ENCODE assay signal across 23 mouse cellular contexts in genomic region chr1:88738931-88739330, GRCm38 (mm10).
"Had no signal": no experiment of that assay in that cellular context is flagged by ENCODE, and none has a peak within 500 bp of the region (broad histone marks: within the 10 kb centered on the region; RNA-seq: fewer than 3 reads in every experiment).

No protein-coding gene starts in this region.

- H3K9me3 ChIP-seq: heart, embryonic 13.5 days; heart, embryonic 15.5 days; hindbrain, embryonic 13.5 days; hindbrain, embryonic 15.5 days; limb, embryonic 10.5 days; limb, embryonic 12.5 days; liver, embryonic 13.5 days; liver, embryonic 15.5 days had no signal

- H3K27ac ChIP-seq: heart, adult 2 months; heart, embryonic 13.5 days; heart, embryonic 15.5 days; hindbrain, embryonic 13.5 days; hindbrain, embryonic 15.5 days; hindbrain, postnatal 0 days; limb, embryonic 10.5 days; limb, embryonic 12.5 days; liver, embryonic 13.5 days; liver, embryonic 15.5 days had no signal

- H3K27me3 ChIP-seq: heart, embryonic 13.5 days; heart, embryonic 15.5 days; hindbrain, embryonic 13.5 days; hindbrain, embryonic 15.5 days; limb, embryonic 12.5 days; liver, embryonic 13.5 days; liver, embryonic 15.5 days had no signal

- H3K9ac ChIP-seq: heart, embryonic 13.5 days; heart, embryonic 15.5 days; hindbrain, embryonic 13.5 days; hindbrain, embryonic 15.5 days; limb, embryonic 12.5 days; liver, embryonic 13.5 days; liver, embryonic 15.5 days had no signal

- H3K4me1 ChIP-seq: heart, embryonic 13.5 days; heart, embryonic 15.5 days; hindbrain, embryonic 13.5 days; hindbrain, embryonic 15.5 days; limb, embryonic 10.5 days; limb, embryonic 12.5 days; liver, embryonic 13.5 days; liver, embryonic 15.5 days had no signal

- DNase-seq: gastrocnemius, postnatal 14 days; gastrocnemius, postnatal 36 days; heart, postnatal 14 days; heart, postnatal 36 days; kidney, adult 18-20 months; kidney, adult 8-10 months; kidney, postnatal 10 days; kidney, postnatal 25 days; kidney, postnatal 4 days; liver; liver, embryonic 13.5 days had no signal

- H3K36me3 ChIP-seq: heart, embryonic 13.5 days; heart, embryonic 15.5 days; hindbrain, embryonic 13.5 days; hindbrain, embryonic 15.5 days; limb, embryonic 10.5 days; limb, embryonic 12.5 days; liver, embryonic 13.5 days; liver, embryonic 15.5 days had no signal

- H3K4me2 ChIP-seq: heart, embryonic 11.5 days; heart, embryonic 13.5 days; heart, embryonic 15.5 days; hindbrain, embryonic 13.5 days; hindbrain, embryonic 15.5 days; limb, embryonic 12.5 days; liver, embryonic 11.5 days; liver, embryonic 13.5 days; liver, embryonic 15.5 days had no signal

- ATAC-seq: hindbrain, postnatal 0 days; intestine, postnatal 0 days had no signal

- H3K4me3 ChIP-seq: heart, adult 2 months; heart, embryonic 13.5 days; heart, embryonic 15.5 days; hindbrain, embryonic 13.5 days; hindbrain, embryonic 15.5 days; limb, embryonic 10.5 days; limb, embryonic 12.5 days; liver, embryonic 13.5 days; liver, embryonic 15.5 days had no signal
